Mouse (Mus musculus) ovary, adult 10 weeks (tissue): Measurements from ENCODE around the gene Fgfbp1. TPM values are rescaled to one million over a fixed set of nuclear protein-coding genes. Genes with fewer than 3 reads are reported as not detected.

ENCODE experiments used
- polyA plus RNA-seq: library from polyadenylated mRNA; stranded (reverse); fragments of 350-450 nt; fragmentation: Illumina TruSeq; extraction: RNeasy Lipid Tissue Mini Kit (QIAGEN cat#74804); gene quantifications from one replicate; pipeline ENCODE4 v1.2.3, GENCODE M21; 2014

Fgfbp1 gene
- polyA plus RNA-seq, result not detected

GRCm38 (mm10) chr5:43981620-43982019 is at the start of gene Fgfbp1:
Gene Fgfbp1, minus strand, starts transcription at chr5:43981779.

Other genes with a start within 250 kb of the Fgfbp1 start
- 2.8 TPM for gene Bst1, start 162.9 kb downstream of the Fgfbp1 start, polyA plus RNA-seq
- gene Fbxl5, start 160.1 kb downstream of the Fgfbp1 start, polyA plus RNA-seq, result 169 TPM
- 28.1 TPM for gene Cd38, start 113.2 kb downstream of the Fgfbp1 start, polyA plus RNA-seq
- not detected for gene Gm7879, start 68.6 kb downstream of the Fgfbp1 start, polyA plus RNA-seq
- gene Prom1, start 120.3 kb upstream of the Fgfbp1 start, polyA plus RNA-seq, result 36.5 TPM
- 86.2 TPM for gene Tapt1, start 244.8 kb upstream of the Fgfbp1 start, polyA plus RNA-seq